Mouse (Mus musculus) heart, embryonic 11.5 days (tissue): ENCODE measurements around the gene Faiml. TPM values are rescaled to one million over a fixed set of nuclear protein-coding genes. Genes with fewer than 3 reads are reported as not detected.

Source experiments
- ATAC-seq: fragments of 200-750 bp; cut with Nextera tagmentation; replicated peaks from 2 replicates; pipeline ENCODE4 v1.8.0; 2017; ENCODE audit warnings: moderate library complexity; ENCODE audit not compliant: insufficient number of reproducible peaks, low FRiP score, low TSS enrichment
- H3K27ac ChIP-seq: fragments of 300-500 bp; sonication (generic); 2 replicates; pipeline ENCODE4 v1.5.1; 2014; ENCODE audit warnings: mild to moderate bottlenecking, low read depth, low read length
- H3K27me3 ChIP-seq: fragments of 300-500 bp; sonication (generic); 2 replicates; pipeline ENCODE4 v1.6.1; 2014; ENCODE audit warnings: mild to moderate bottlenecking, low read length, mixed read lengths; ENCODE audit not compliant: control insufficient read depth, insufficient read depth
- H3K36me3 ChIP-seq: fragments of 300-500 bp; sonication (generic); 2 replicates; pipeline ENCODE4 v1.6.1; 2014; ENCODE audit warnings: mild to moderate bottlenecking, low read length, moderate library complexity, mixed read lengths; ENCODE audit not compliant: control insufficient read depth, insufficient read depth
- H3K4me1 ChIP-seq: fragments of 300-500 bp; sonication (generic); 2 replicates; pipeline ENCODE4 v1.6.1; 2014; ENCODE audit warnings: low read length; ENCODE audit not compliant: control insufficient read depth, insufficient read depth
- H3K4me2 ChIP-seq: fragments of 300-500 bp; sonication (generic); 2 replicates; pipeline ENCODE4 v1.6.1; 2014; ENCODE audit warnings: mild to moderate bottlenecking, moderate library complexity
- H3K4me3 ChIP-seq: fragments of 300-500 bp; sonication (generic); 2 replicates; pipeline ENCODE4 v1.5.1; 2014; ENCODE audit warnings: low read depth, low read length
- H3K9ac ChIP-seq: fragments of 300-500 bp; sonication (generic); 2 replicates; pipeline ENCODE4 v1.6.1; 2014; ENCODE audit warnings: mild to moderate bottlenecking, low read depth, low read length, moderate library complexity
- H3K9me3 ChIP-seq: fragments of 300-500 bp; sonication (generic); replicated peaks from 2 replicates; pipeline ENCODE4 v1.6.1; 2016; ENCODE audit warnings: low read length; ENCODE audit not compliant: control insufficient read depth
- WGBS: fragments of 180-500 bp; shearing (Covaris S2); extraction: QIAGEN DNeasy Blood & Tissue Kit; methylation state at CpG from one replicate; pipeline ENCODE4 v1.1.7; 2014; ENCODE audit not compliant: insufficient replicate concordance; 5-methylcytosine and 5-hydroxymethylcytosine counted together
- polyA plus RNA-seq: library from polyadenylated mRNA; unstranded; fragments of >200 nt; fragmentation: Nextera tagmentation; extraction: Ambion mirVana; gene quantifications from 2 replicates; pipeline ENCODE4 v1.2.1, GENCODE M21; 2014

Faiml gene
- polyA plus RNA-seq, 1 experiment from 2014 or later: not detected

- H3K9ac ChIP-seq: no peak overlapping the region
- H3K9me3 ChIP-seq: no peaks in the 10 kb centered on the region
- H3K4me2 ChIP-seq: no peak overlapping the region
- no peak overlapping the region for H3K27ac ChIP-seq
- 0 out of 2 replicates have a peak, but pooled peaks have one; percentile 46 for ATAC-seq
- 10% methylated on average over 6 of the region's 6 CpGs for WGBS
- H3K4me3 ChIP-seq: no peak overlapping the region
- no peaks in the 10 kb centered on the region for H3K36me3 ChIP-seq
- H3K4me1 ChIP-seq: no peaks in the 10 kb centered on the region
- no peaks in the 10 kb centered on the region for H3K27me3 ChIP-seq
These were observed 18.9 kb downstream of the Faiml start for GRCm38 (mm10) chr9:99217999-99218719.

GRCm38 (mm10) chr9:99216182-99216581 is 20.9 kb downstream of the Faiml start:
- Histone ChIP-seq H3K4me1 (no peaks in the 10 kb centered on the region), H3K36me3 (no peaks in the 10 kb centered on the region), H3K9ac (no peak overlapping the region), H3K27me3 (no peaks in the 10 kb centered on the region), H3K4me2 (no peak overlapping the region), H3K4me3 (no peak overlapping the region), H3K9me3 (no peaks in the 10 kb centered on the region), H3K27ac (no peak overlapping the region)
- 60% methylated on average over 2 of the region's 2 CpGs for WGBS
- no peak for ATAC-seq

- Histone ChIP-seq H3K9ac (no peak overlapping the region), H3K27me3 (no peaks in the 10 kb centered on the region), H3K27ac (no peak overlapping the region), H3K4me2 (no peak overlapping the region), H3K9me3 (no peaks in the 10 kb centered on the region), H3K4me1 (no peaks in the 10 kb centered on the region), H3K4me3 (no peak overlapping the region), H3K36me3 (no peaks in the 10 kb centered on the region)
- ATAC-seq: no peak
- WGBS: 62% methylated on average over 2 of the region's 2 CpGs
These were observed 24.4 kb downstream of the Faiml start for GRCm38 (mm10) chr9:99212643-99213042.

- H3K27me3 ChIP-seq: no peaks in the 10 kb centered on the region
- no peak overlapping the region for H3K27ac ChIP-seq
- 0 out of 2 replicates have a peak overlapping the region, but pooled peaks have one; percentile 14 for H3K4me2 ChIP-seq
- no peak overlapping the region for H3K9ac ChIP-seq
- no peak overlapping the region for H3K4me3 ChIP-seq
- ATAC-seq: no peak
- H3K36me3 ChIP-seq: no peaks in the 10 kb centered on the region
- no peaks in the 10 kb centered on the region for H3K9me3 ChIP-seq
- 0 out of 2 replicates have a peak, but pooled peaks cover 2% of the 10 kb centered on the region for H3K4me1 ChIP-seq
- 61% methylated on average over 8 of the region's 8 CpGs for WGBS
These were observed 53.9 kb downstream of the Faiml start for GRCm38 (mm10) chr9:99183043-99183670.

GRCm38 (mm10) chr9:99182121-99182520 is 54.9 kb downstream of the Faiml start:
- Histone ChIP-seq H3K9me3 (no peaks in the 10 kb centered on the region), H3K4me3 (no peak overlapping the region), H3K4me2 (no peak overlapping the region), H3K27ac (no peak overlapping the region), H3K36me3 (no peaks in the 10 kb centered on the region), H3K4me1 (0 out of 2 replicates have a peak, but pooled peaks cover 2% of the 10 kb centered on the region), H3K9ac (no peak overlapping the region), H3K27me3 (no peaks in the 10 kb centered on the region)
- ATAC-seq: no peak
- WGBS: 65% methylated on average over 7 of the region's 7 CpGs

GRCm38 (mm10) chr9:99180272-99180671 is 56.8 kb downstream of the Faiml start:
- Histone ChIP-seq H3K4me3 (no peak overlapping the region), H3K9ac (no peak overlapping the region), H3K4me2 (no peak overlapping the region), H3K27me3 (no peaks in the 10 kb centered on the region), H3K4me1 (0 out of 2 replicates have a peak, but pooled peaks cover 2% of the 10 kb centered on the region), H3K27ac (no peak overlapping the region), H3K36me3 (no peaks in the 10 kb centered on the region), H3K9me3 (no peaks in the 10 kb centered on the region)
- ATAC-seq: no peak
- 52% methylated on average over 8 of the region's 8 CpGs for WGBS

Other genes starting within 250 kb of the Faiml start
- gene Gm1123, start 201.5 kb downstream of the Faiml start, polyA plus RNA-seq: 0.10 TPM in 1 of 2 replicates, not detected in the other
- 1.3 and 2.5 TPM in 2 replicates for gene Pik3cb, start 96.6 kb downstream of the Faiml start, polyA plus RNA-seq
- gene Cep70, start 6.1 kb upstream of the Faiml start, polyA plus RNA-seq: 26.1 and 27.5 TPM in 2 replicates
- gene Esyt3, start 121.3 kb upstream of the Faiml start, polyA plus RNA-seq: 0.17 and 0.23 TPM in 2 replicates
- 5.8 and 6.4 TPM in 2 replicates for gene Mras, start 200.1 kb upstream of the Faiml start, polyA plus RNA-seq
- gene Nme9, start 214.2 kb upstream of the Faiml start, polyA plus RNA-seq: 0.19 TPM in 1 of 2 replicates, not detected in the other